Mouse (Mus musculus): ENCODE measurements around the gene Map3k5. TPM values are rescaled to one million over a fixed set of nuclear protein-coding genes. Genes with fewer than 3 reads are reported as not detected.

Gene Map3k5
- total RNA-seq, 4 experiments from 2014 or later: 24.6 to 33.6 (median 24.8) TPM

GRCm38 (mm10) chr10:20104271-20104931 is 170.1 kb downstream of the Map3k5 start:
- no peak for DNase-seq (ENCODE audit: low spot score in 2 of 2)

- no peak for DNase-seq (ENCODE audit: low spot score in 2 of 2)
These were observed 171.3 kb downstream of the Map3k5 start for GRCm38 (mm10) chr10:20105575-20105974.

- no peak for DNase-seq (ENCODE audit: low spot score in 2 of 2)
These were observed 172.8 kb downstream of the Map3k5 start for GRCm38 (mm10) chr10:20107031-20107430.

- no peak for DNase-seq (ENCODE audit: low spot score in 2 of 2)
These were observed 177.2 kb downstream of the Map3k5 start for GRCm38 (mm10) chr10:20111508-20111907.

GRCm38 (mm10) chr10:20112026-20112973 is 178.0 kb downstream of the Map3k5 start:
- DNase-seq (ENCODE audit: low spot score in 2 of 2): no peak

GRCm38 (mm10) chr10:20119504-20120425 is 185.5 kb downstream of the Map3k5 start:
- DNase-seq (ENCODE audit: low spot score in 2 of 2): no peak

- DNase-seq (ENCODE audit: low spot score in 2 of 2): no peak
These were observed 187.7 kb downstream of the Map3k5 start for GRCm38 (mm10) chr10:20121981-20122380.

GRCm38 (mm10) chr10:20123401-20123800 is 189.1 kb downstream of the Map3k5 start:
- no peak for DNase-seq (ENCODE audit: low spot score in 2 of 2)

- DNase-seq (ENCODE audit: low spot score in 2 of 2): no peak
These were observed 190.3 kb downstream of the Map3k5 start for GRCm38 (mm10) chr10:20124576-20124975.

GRCm38 (mm10) chr10:20125226-20125625 is 191.0 kb downstream of the Map3k5 start:
- peak; percentile 41 to 77 for DNase-seq (ENCODE audit: low spot score in 2 of 2)

GRCm38 (mm10) chr10:20132933-20133652 is 198.8 kb downstream of the Map3k5 start:
- DNase-seq (ENCODE audit: low spot score in 2 of 2): no peak

GRCm38 (mm10) chr10:20135350-20136058 is 201.2 kb downstream of the Map3k5 start:
- no peak for DNase-seq (ENCODE audit: low spot score in 2 of 2)

- DNase-seq (ENCODE audit: low spot score in 2 of 2): no peak
These were observed 202.2 kb downstream of the Map3k5 start for GRCm38 (mm10) chr10:20136505-20136904.

GRCm38 (mm10) chr10:20141376-20141775 is 207.1 kb downstream of the Map3k5 start:
- DNase-seq (ENCODE audit: low spot score in 2 of 2): no peak

- peak in 1 of 2 experiments; percentile 29 for DNase-seq (ENCODE audit: low spot score in 2 of 2)
These were observed 214.0 kb downstream of the Map3k5 start, which contains the start of gene Map7 for GRCm38 (mm10) chr10:20148130-20148772. Gene Map7, plus strand, starts transcription at chr10:20148471.

GRCm38 (mm10) chr10:20148773-20149120 is 214.5 kb downstream of the Map3k5 start:
- no peak for DNase-seq (ENCODE audit: low spot score in 2 of 2)

GRCm38 (mm10) chr10:20149121-20149834 is 215.0 kb downstream of the Map3k5 start:
- DNase-seq (ENCODE audit: low spot score in 2 of 2): peak; percentile 57

GRCm38 (mm10) chr10:20149835-20150355 is 215.6 kb downstream of the Map3k5 start:
- DNase-seq (ENCODE audit: low spot score in 2 of 2): no peak

- no peak for DNase-seq (ENCODE audit: low spot score in 2 of 2)
These were observed 217.9 kb downstream of the Map3k5 start for GRCm38 (mm10) chr10:20152131-20152530.

Data from layer of hippocampus, adult 8-10 months (tissue).